Mouse (Mus musculus): ENCODE data around the gene Osbpl2. TPM values are rescaled to one million over a fixed set of nuclear protein-coding genes. Genes with fewer than 3 reads are reported as not detected.

Osbpl2 gene
- polyA plus RNA-seq (2015; fragmentation: Nextera tagmentation; extraction: Ambion mirVana) = 10.1 and 10.4 TPM in 2 replicates

GRCm38 (mm10) chr2:180118661-180119438, at the start of gene Osbpl2:
Osbpl2 (plus strand) TSS chr2:180119306.
- H3K9me3 ChIP-seq (replicated peaks) = no peaks in the 10 kb centered on the region

GRCm38 (mm10) chr2:180069770-180070480, 49.2 kb upstream of the Osbpl2 start:
- H3K9ac ChIP-seq = peak overlapping the region; percentile 82
- H3K9me3 ChIP-seq (replicated peaks) = no peaks in the 10 kb centered on the region
- peak overlapping the region; percentile 89 for H3K4me2 ChIP-seq
- H3K36me3 ChIP-seq = peaks cover 16% of the 10 kb centered on the region; the same call in 1 of the 2 replicates
- no peaks in the 10 kb centered on the region for H3K27me3 ChIP-seq
- peaks cover 17% of the 10 kb centered on the region for H3K4me1 ChIP-seq (replicated peaks)
- WGBS (ENCODE audit: insufficient replicate concordance) = 26% methylated on average over 20 of the region's 20 CpGs
- H3K27ac ChIP-seq = 0 out of 2 replicates have a peak overlapping the region, but pooled peaks have one; percentile 63
- peak; percentile 57 for ATAC-seq (ENCODE audit: low read depth)
- peak overlapping the region; percentile 79 for H3K4me3 ChIP-seq (replicated peaks)
- DNase-seq = no peak

More at GRCm38 (mm10) chr2:180118661-180119438, at the start of gene Osbpl2:
- peaks cover 3% of the 10 kb centered on the region; the same call in 1 of the 2 replicates for H3K36me3 ChIP-seq
- H3K4me1 ChIP-seq (replicated peaks) = peaks cover 42% of the 10 kb centered on the region
- H3K4me2 ChIP-seq = peak within 1 kb of the TSS; percentile 93
- H3K4me3 ChIP-seq (replicated peaks) = peak within 1 kb of the TSS; percentile 92
- DNase-seq (peak; percentile 100), ATAC-seq (ENCODE audit: low read depth) (peak; percentile 98)
- WGBS (ENCODE audit: insufficient replicate concordance) = under 1% methylated on average over 55 of the region's 55 CpGs
- peaks cover 24% of the 10 kb centered on the region for H3K27me3 ChIP-seq
- H3K27ac ChIP-seq = peak within 1 kb of the TSS; percentile 71
- H3K9ac ChIP-seq = peak within 1 kb of the TSS; percentile 90

DNA sequence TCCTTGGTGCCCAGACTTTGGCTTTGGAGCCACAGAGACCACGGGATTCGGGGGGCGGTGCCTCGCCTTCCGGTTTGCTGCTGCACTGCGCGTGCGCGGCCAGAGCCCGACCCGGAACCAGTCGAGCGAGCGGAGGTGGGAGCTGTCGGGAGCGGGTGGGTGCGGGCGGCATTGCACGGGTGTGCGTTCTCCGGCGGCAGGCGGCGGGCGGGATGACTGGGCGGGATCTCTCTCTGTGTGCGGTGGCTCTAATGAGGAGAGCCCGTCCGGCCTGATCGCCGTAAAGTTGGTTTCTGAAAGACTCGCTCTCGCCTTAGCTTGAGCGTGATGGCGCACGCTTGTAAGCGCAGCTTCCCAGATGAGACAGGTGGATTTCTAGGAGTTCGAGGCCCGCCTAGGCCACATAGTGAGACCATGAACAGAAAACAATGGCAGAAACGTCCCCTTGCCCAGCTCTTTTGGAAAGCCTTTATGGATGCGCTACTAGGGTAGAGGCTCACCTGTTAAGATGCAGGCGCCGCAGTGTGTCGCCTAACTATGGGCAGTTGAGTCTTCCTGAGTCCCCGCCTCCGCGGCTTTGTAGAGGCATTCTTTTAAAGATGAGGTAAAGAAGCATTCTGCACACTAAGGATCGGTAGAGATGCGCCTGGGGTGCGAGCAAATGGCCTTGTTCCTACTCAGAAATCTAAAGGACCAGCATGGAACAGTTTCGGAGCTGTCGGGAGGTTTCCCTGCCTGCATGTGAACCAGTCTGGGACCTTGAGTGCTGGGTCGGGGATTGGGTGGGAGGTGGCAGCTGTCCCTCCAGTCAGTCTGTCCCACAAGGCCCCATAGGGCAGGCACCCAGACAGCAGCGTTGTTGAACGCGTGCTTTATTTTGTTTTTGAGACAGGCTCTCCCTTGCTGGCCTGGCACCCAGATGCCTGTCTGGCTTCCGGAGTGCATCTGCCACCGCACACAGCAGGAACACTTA, 48.3 kb upstream of the Osbpl2 start, which contains the start of gene Mtg2:
Mtg2 (plus strand) TSS at position 108 of the 973 bp plus-strand sequence.
- Histone ChIP-seq H3K4me2 (peak within 1 kb of the TSS; percentile 89), H3K4me1 (replicated peaks) (peaks cover 17% of the 10 kb centered on the region), H3K27me3 (no peaks in the 10 kb centered on the region), H3K36me3 (peaks cover 16% of the 10 kb centered on the region; the same call in 1 of the 2 replicates), H3K4me3 (replicated peaks) (peak within 1 kb of the TSS; percentile 79), H3K9ac (peak within 1 kb of the TSS; percentile 82), H3K9me3 (replicated peaks) (no peaks in the 10 kb centered on the region), H3K27ac (peak within 1 kb of the TSS; percentile 63; the same call in 1 of the 2 replicates)
- ATAC-seq (ENCODE audit: low read depth) (peak; percentile 96), DNase-seq (peak; percentile 91)
- 5% methylated on average over 58 of the region's 58 CpGs for WGBS (ENCODE audit: insufficient replicate concordance)

DNA sequence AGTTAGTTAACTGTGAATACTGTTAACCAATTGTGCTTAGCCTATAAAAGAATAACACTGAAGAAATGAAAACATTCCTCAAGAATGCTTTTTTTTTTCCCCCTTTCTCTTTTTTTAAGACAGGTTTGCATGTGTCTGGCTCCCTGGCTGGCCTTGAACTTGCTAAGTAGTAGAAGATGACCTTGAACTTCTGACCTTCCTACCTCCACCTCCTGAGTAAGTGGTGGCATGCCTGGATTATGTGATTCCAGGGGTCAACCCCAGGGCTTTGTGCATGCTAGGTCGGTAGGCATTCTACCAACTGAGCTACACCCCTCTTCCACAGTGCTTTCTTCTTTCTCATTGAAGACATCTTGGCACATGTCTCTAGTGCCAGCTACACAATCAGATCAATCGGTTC, 47.4 kb upstream of the Osbpl2 start:
- H3K4me3 ChIP-seq (replicated peaks) = peak overlapping the region; percentile 79; the same call in 1 of the 2 replicates
- peaks cover 16% of the 10 kb centered on the region; the same call in 1 of the 2 replicates for H3K36me3 ChIP-seq
- H3K4me1 ChIP-seq (replicated peaks) = peaks cover 17% of the 10 kb centered on the region
- ATAC-seq (ENCODE audit: low read depth) (no peak), DNase-seq (no peak)
- no peaks in the 10 kb centered on the region for H3K27me3 ChIP-seq
- H3K9ac ChIP-seq = peak overlapping the region; percentile 82; the same call in 1 of the 2 replicates
- no peak overlapping the region for H3K4me2 ChIP-seq
- H3K9me3 ChIP-seq (replicated peaks) = no peaks in the 10 kb centered on the region
- no peak overlapping the region for H3K27ac ChIP-seq
- WGBS (ENCODE audit: insufficient replicate concordance) = 88% methylated on average over 2 of the region's 2 CpGs

DNA sequence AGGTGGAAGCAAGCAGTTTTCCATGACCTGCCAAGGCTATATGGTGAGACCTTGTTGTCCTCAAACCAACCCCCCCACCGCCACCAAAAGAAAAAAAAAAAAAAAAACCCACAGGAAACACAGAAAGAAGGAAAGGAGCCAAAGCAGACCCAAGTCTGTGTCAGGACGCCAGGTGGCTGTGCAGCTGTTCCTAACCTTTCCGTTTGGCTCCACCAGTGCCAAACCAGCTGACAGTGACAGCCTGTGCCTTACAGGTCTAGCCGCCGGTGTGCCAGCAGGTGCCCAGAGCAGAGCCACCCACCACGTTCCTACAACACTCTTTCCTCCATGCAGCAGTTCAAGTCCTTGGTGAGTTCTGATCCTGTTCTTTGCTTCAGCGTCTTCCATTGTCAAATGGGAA, 46.2 kb upstream of the Osbpl2 start:
- H3K36me3 ChIP-seq = peaks cover 20% of the 10 kb centered on the region
- H3K4me3 ChIP-seq (replicated peaks) = no peak overlapping the region
- no peak overlapping the region for H3K9ac ChIP-seq
- WGBS (ENCODE audit: insufficient replicate concordance) = 84% methylated on average over 7 of the region's 7 CpGs
- DNase-seq (no peak), ATAC-seq (ENCODE audit: low read depth) (no peak)
- no peaks in the 10 kb centered on the region for H3K27me3 ChIP-seq
- H3K4me2 ChIP-seq = no peak overlapping the region
- no peaks in the 10 kb centered on the region for H3K9me3 ChIP-seq (replicated peaks)
- H3K27ac ChIP-seq = no peak overlapping the region
- peaks cover 17% of the 10 kb centered on the region for H3K4me1 ChIP-seq (replicated peaks)

DNA sequence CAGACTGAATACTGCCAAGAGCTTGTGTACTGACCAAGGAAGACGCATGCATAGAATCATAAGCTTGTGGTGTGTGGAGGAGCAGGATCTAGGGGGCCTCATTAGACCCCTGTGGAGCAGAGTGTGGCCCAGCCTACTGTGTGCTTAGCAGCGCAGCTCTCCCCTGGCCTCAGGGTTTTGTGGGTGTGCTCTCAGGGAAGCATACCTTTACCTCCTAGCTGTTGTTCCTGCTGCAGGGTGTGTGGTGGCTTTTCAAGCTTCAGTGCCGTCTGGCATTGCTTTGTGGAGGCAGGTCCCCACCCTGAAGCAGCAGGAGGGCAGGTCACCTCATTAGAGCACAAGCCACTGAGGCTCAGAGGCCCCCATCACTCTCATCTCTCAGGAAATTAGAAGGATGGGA, 41.5 kb upstream of the Osbpl2 start:
- Histone ChIP-seq H3K27ac (no peak overlapping the region), H3K27me3 (no peaks in the 10 kb centered on the region), H3K4me1 (replicated peaks) (no peaks in the 10 kb centered on the region), H3K4me3 (replicated peaks) (no peak overlapping the region), H3K4me2 (no peak overlapping the region), H3K9ac (no peak overlapping the region), H3K9me3 (replicated peaks) (no peaks in the 10 kb centered on the region), H3K36me3 (peaks cover 24% of the 10 kb centered on the region)
- 73% methylated on average over 3 of the region's 3 CpGs for WGBS (ENCODE audit: insufficient replicate concordance)
- DNase-seq (no peak), ATAC-seq (ENCODE audit: low read depth) (no peak)

DNA sequence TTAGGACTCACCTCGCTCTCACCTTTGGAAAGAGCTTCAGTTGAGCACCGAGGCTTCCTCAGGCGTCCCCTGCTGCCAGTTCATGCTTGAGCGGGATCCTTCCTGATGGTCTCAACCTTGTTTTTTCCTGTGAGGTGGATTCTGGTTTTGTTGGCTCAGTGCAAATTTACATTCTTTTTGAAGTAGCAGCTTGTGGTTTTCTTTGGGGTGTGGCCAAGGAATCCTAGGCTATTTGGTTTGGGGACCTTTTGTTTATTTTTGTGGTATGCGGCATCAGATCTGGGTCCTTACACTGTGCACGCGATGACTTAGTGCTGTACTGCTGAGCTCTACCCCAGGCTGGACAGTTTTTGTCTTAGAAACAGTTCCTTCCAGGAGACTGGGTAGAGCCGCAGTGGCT, 38.4 kb upstream of the Osbpl2 start:
- DNase-seq = no peak

GRCm38 (mm10) chr2:180083063-180083462, 36.0 kb upstream of the Osbpl2 start:
- DNase-seq (no peak), ATAC-seq (ENCODE audit: low read depth) (no peak)
- no peak overlapping the region for H3K4me2 ChIP-seq
- H3K36me3 ChIP-seq = peaks cover 28% of the 10 kb centered on the region; the same call in 1 of the 2 replicates
- no peaks in the 10 kb centered on the region for H3K27me3 ChIP-seq
- no peak overlapping the region for H3K9ac ChIP-seq
- H3K4me3 ChIP-seq (replicated peaks) = no peak overlapping the region
- no peaks in the 10 kb centered on the region for H3K4me1 ChIP-seq (replicated peaks)
- no peaks in the 10 kb centered on the region for H3K9me3 ChIP-seq (replicated peaks)
- no peak overlapping the region for H3K27ac ChIP-seq
- WGBS (ENCODE audit: insufficient replicate concordance) = 73% methylated on average over 10 of the region's 10 CpGs

More for the DNA sequence above, 38.4 kb upstream of the Osbpl2 start:
- no peak overlapping the region for H3K9ac ChIP-seq
- H3K4me1 ChIP-seq (replicated peaks) = no peaks in the 10 kb centered on the region
- H3K9me3 ChIP-seq (replicated peaks) = no peaks in the 10 kb centered on the region
- no peak overlapping the region for H3K4me2 ChIP-seq
- no peak overlapping the region for H3K4me3 ChIP-seq (replicated peaks)
- no peak overlapping the region for H3K27ac ChIP-seq
- 80% methylated on average over 8 of the region's 8 CpGs for WGBS (ENCODE audit: insufficient replicate concordance)
- ATAC-seq (ENCODE audit: low read depth) = no peak
- peaks cover 32% of the 10 kb centered on the region for H3K36me3 ChIP-seq
- H3K27me3 ChIP-seq = no peaks in the 10 kb centered on the region

DNA sequence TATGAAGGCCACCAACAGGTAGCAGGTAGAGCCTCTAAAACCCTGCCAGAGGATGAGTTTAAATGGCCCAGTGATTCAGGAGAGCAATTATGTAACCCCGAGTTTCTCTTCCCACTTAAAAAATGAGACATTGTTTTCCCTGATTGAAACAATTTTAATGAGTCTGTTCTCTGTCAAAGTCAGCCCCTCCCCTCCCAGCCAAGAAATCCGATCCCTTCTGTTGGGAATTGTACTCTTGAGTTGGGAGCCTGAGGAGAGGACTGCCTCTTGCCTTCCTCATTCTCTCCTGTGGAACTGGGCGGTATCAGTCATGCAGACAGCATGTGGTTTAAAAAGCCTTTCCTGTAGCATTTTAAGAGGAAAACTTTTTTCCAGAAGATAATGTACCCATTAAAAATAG, 34.5 kb upstream of the Osbpl2 start:
- H3K27me3 ChIP-seq = 0 out of 2 replicates have a peak, but pooled peaks cover 5% of the 10 kb centered on the region
- no peaks in the 10 kb centered on the region for H3K4me1 ChIP-seq (replicated peaks)
- DNase-seq (no peak), ATAC-seq (ENCODE audit: low read depth) (no peak)
- no peak overlapping the region for H3K27ac ChIP-seq
- H3K4me2 ChIP-seq = no peak overlapping the region
- H3K36me3 ChIP-seq = peaks cover 20% of the 10 kb centered on the region; the same call in 1 of the 2 replicates
- 62% methylated on average over 3 of the region's 3 CpGs for WGBS (ENCODE audit: insufficient replicate concordance)
- no peaks in the 10 kb centered on the region for H3K9me3 ChIP-seq (replicated peaks)
- H3K4me3 ChIP-seq (replicated peaks) = no peak overlapping the region
- no peak overlapping the region for H3K9ac ChIP-seq

DNA sequence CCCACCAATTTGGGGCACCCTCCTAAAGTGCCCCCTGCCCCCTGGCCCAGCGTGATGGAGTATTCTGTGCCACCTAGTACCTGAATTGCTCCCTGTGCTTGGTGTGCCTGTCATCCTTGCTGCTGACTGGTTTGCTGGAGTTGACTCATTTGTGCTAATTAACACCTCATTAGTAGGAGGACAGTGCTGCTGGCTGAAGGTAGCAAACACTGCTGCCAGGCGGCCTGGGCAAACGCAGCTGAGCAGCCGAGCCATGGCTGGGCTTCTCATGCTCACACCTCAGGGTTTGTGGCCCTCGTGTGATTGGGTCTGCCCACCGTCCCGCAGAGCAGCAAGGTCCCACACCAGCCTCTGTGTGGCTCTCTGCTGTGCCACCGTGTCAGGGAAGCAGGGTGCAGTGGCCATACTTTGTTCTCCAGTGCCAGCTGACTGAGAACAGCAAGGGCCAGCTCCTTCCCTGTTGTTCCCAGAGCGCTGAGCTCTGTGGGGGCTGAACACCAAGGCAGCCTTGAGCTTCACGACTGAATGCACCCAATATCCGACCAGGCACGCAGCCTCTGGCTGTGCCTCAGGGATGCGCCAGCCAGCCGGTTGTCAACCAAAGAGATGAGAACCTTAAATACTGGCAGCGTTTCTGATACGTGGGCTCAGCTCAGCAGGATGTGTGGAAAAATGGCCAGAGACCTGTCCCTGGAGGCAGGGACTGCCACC, 33.0 kb upstream of the Osbpl2 start:
- Histone ChIP-seq H3K9me3 (replicated peaks) (no peaks in the 10 kb centered on the region), H3K4me3 (replicated peaks) (no peak overlapping the region), H3K27me3 (peaks cover 15% of the 10 kb centered on the region; the same call in 1 of the 2 replicates), H3K27ac (no peak overlapping the region), H3K4me2 (no peak overlapping the region), H3K36me3 (peaks cover 20% of the 10 kb centered on the region; the same call in 1 of the 2 replicates), H3K4me1 (replicated peaks) (no peaks in the 10 kb centered on the region), H3K9ac (no peak overlapping the region)
- no peak for DNase-seq
- no peak for ATAC-seq (ENCODE audit: low read depth)
- 74% methylated on average over 16 of the region's 16 CpGs for WGBS (ENCODE audit: insufficient replicate concordance)
